Mouse (Mus musculus) cerebellum, adult 9-10 months (tissue): ENCODE results near the gene Zscan12.

ENCODE experiments used
- DNase-seq: peaks from one replicate; pipeline ENCODE4 v3.0.0; 2022

Gene Zscan12

DNA sequence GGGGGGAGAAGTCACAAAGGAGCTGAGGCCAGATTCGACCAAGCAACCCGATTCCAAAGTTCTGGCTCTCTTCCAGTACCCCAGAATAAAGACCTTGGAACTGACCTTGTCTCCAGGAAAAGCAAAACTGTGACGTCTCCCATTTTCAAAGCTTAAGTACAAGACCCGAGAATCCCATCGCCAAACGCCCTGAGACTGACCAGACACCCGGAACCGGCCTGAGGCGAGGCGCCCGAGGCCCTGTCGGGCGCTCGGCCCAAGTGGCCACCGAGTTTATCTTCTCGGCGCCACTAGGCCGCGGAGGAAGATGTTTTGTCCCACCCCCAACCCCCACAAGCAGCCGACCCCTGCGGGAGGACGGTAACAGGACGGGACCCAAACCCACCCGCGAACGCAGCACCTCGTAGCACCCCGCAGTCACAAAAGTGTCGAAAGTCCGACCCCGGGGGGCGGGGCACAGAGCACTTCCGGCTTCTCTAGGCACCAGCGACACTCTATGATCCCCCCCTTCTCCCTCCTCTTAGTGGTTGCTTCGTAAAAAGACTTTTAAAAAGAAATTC is 39.7 kb downstream of the Zscan12 start, which contains the start of gene Zkscan3:
Gene Zkscan3 (minus strand): TSS at position 469 of the 560 bp plus-strand sequence.
- peak; percentile 83 for DNase-seq

- no peak for DNase-seq
Measured at GRCm38 (mm10) chr13:21402848-21403247, 40.2 kb downstream of the Zscan12 start.

GRCm38 (mm10) chr13:21407341-21407740 is 44.7 kb downstream of the Zscan12 start:
- peak; percentile 31 for DNase-seq

DNA sequence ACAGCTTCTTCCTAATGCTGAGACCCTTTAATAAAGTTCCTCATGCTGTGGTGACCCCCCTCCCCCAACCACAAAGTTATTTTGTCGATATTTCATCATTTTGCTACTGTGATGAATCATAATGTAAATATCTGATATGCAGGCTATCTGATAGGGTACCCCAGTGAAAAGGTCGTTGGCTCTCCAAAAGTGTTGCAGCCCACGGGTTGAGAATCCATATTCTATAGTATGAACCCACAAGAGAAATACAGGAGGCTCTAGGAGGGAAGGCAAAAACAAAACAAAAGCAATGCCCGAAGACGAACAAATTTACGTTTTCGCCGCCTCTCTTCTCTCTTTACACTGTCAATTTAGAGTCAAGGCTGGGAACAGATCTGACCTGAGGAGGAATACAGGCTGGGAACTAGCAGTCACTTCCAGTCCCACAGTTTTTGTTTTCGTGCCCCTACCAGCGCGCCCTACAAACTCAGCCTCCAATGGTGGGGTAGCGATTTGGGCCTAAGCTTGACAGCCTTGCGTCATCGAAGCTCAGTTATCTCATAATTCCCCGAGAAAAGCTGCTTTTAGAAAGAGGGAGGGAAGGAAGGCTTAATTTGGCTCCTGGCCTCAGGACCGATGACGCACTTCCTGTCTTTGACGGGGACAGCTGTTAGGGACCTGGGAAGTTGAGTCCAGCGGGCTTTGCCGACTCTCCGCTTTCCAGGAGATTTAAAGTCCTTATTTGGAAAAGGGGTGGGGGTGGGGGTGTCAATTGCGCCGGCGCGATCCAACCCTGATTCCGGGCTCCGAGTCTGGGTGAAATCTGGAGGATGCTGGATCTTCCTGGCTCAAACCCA is 45.6 kb downstream of the Zscan12 start:
- peak; percentile 91 for DNase-seq

GRCm38 (mm10) chr13:21408805-21409459 is 46.3 kb downstream of the Zscan12 start:
- no peak for DNase-seq

GRCm38 (mm10) chr13:21414231-21415212 is 51.9 kb downstream of the Zscan12 start:
- DNase-seq, result no peak

- DNase-seq, result no peak
Measured at GRCm38 (mm10) chr13:21415266-21415665, 52.6 kb downstream of the Zscan12 start.

GRCm38 (mm10) chr13:21415750-21416149 is 53.1 kb downstream of the Zscan12 start:
- no peak for DNase-seq

- DNase-seq, result no peak
Measured at GRCm38 (mm10) chr13:21417298-21418010, 54.8 kb downstream of the Zscan12 start.

- DNase-seq, result no peak
Measured at GRCm38 (mm10) chr13:21418865-21419264, 56.2 kb downstream of the Zscan12 start.
